Mouse (Mus musculus) neural tube, postnatal 0 days (tissue): ENCODE results near the gene Gm28102. TPM values are rescaled to one million over a fixed set of nuclear protein-coding genes. Genes with fewer than 3 reads are reported as not detected.

Source experiments
- polyA plus RNA-seq: library from polyadenylated mRNA; unstranded; fragments of >200 nt; fragmentation: Nextera tagmentation; extraction: Ambion mirVana; gene quantifications from 2 replicates; pipeline ENCODE4 v1.2.1, GENCODE M21; 2015

The Gm28102 gene
- polyA plus RNA-seq: not detected in 2 replicates

DNA sequence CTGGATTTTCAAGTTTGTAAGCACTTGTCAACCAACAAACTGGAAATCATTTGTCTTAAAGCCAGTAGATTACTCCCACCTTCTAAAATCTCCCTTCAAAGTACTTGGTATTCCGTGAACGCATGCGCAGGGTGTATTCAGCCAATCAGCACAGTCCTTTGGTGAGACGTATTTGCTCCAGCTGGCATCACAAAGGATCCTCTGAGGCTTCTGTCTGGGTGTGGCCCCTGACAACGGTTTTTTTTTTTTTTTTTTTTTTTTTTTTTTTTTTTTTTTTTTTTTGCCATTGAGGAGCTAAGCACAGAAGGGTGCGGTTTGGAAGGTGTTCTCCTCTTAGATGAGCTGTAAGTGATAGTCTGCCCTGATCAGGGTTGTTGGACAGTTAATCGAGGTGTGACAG is at the start of gene Gm28102:
Gene Gm28102, plus strand, starts transcription at position 301 of the 400 bp plus-strand sequence.

